Mouse (Mus musculus): ENCODE measurements around the gene AL731706.1. TPM values are rescaled to one million over a fixed set of nuclear protein-coding genes. Genes with fewer than 3 reads are reported as not detected.

AL731706.1 gene
- 1.3 and 1.7 TPM in 2 replicates for polyA plus RNA-seq (2012)

DNA sequence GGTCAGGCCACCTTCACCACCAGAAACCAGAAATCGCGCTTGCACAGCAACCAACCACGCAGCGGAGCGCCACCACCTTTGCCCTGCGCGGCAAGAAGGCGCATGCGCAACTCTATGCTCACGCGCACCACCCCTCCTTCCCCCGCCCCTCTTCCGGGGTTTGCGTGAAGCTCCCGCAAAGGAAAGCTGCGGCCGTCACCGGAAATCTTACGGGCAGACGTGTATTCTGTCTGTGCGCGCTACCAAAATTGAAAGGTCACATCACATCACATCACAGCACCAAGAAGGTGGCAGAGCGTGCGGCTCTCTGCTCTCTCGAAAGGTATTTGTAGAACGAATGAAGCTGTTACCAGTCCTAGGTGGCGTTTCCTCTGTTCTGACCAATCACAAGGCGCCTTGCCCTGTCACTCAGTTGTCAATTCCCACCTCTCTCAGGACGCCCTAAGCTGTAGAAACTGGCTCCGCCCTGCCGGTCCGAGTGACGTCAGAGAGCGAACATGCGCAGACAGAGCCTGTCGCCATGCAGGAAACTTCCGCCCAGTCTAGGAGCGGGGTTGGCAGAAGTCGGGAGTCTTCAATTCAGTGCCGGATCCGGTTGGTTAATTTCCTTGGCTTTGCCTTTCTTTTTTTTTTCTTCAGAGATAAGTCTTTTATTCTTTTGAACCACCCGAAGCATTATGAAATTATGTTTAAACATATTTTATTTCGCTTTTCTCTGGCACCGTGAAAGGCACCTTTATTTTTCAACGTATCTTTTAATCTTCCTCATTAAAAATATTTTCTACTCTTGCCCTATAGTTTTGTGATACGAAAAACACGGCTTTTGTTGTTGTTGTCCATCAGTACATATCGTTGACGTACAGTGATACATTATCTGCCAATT is at the start of gene AL731706.1, which contains the start of the genes Slx4ip and Mkks:
AL731706.1 (minus strand) TSS at position 322 of the 883 bp plus-strand sequence.
Slx4ip (plus strand) TSS at position 151 of the 883 bp plus-strand sequence.
Mkks (minus strand) TSS at position 322 of the 883 bp plus-strand sequence.
- TF ChIP-seq GATA1 (IDR thresholded peaks at IDR 0.05; ENCODE audit: low read length) = no peak

DNA sequence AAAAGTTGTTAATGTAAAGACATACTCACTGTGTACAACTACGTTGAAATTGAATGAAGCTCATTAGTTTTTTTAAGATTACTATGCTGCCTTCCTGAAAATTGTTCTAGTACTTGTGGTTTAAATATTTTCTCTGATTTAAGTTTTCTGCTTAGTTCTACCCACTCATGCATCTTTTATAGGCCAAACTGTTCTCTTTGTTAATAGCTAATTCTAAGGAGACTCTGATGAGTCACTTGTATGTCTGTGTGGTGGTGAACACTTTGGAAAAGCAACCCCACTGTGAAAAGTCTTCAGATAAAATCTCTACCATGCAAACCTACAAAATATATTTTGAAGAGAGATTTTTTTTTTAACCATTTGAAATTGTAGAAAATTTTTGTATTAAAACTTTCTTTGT is 47.1 kb upstream of the AL731706.1 start:
- no peak for TF ChIP-seq GATA1 (IDR thresholded peaks at IDR 0.05; ENCODE audit: low read length)

DNA sequence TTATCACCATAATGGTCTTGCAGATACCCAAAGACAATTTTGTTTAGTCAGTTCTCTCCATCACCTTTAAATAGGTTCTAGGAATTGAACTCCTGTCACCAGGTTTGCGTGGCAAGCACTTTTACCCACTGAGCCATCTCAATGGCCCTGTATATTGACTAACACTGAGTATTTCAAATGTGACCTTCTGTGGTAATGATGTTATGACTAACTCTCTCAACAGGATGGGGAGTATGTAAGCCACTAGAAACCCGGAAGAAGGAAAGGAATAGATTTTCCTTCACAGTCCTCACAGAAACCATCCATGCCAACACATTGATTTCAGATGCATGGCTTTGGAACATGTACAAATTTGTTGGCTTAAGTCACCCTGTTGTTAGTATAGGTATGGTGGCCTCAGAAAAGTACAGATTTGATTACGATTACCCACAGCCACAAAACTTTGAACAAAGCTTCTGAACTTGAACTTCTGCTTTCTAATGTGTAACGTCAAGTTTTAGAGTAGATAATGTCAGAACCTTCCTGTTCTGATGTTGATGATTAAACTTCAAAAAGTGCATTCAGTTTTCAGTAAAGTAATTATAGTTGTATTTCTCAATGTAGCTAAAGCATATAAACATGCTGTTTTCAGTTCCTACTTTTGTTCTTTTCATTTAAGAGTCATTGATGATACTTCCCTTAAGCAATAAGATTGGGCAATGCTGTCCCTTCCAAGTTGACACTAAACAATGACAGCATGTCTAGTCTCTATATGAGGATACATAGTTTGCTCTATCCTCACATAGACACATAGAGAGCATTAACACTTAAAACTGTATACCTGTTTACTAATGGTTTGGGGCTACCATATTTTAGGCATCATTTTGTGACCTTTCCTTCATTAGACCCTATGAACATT is 45.5 kb upstream of the AL731706.1 start:
- no peak for TF ChIP-seq GATA1 (IDR thresholded peaks at IDR 0.05; ENCODE audit: low read length)

DNA sequence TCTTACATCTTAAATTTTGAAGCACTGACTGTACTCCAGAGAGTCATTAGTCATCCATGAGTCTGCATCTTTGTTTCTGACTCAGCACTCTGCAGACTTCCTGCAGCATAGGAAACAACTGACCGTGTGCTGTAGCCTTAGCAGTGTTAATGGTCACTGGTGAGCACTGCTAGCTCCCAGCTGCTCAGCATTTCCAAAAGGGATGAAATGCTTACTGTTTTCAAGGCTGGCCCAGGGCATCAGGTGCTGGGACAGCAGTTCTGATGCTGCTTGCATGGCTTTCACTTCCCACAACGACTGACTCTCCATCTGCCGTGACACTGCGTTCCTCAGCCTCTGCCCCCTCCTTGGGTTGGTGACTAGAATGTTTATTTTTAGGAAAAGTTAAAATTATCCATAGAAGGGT is 29.8 kb upstream of the AL731706.1 start:
- no peak for TF ChIP-seq GATA1 (IDR thresholded peaks at IDR 0.05; ENCODE audit: low read length)

DNA sequence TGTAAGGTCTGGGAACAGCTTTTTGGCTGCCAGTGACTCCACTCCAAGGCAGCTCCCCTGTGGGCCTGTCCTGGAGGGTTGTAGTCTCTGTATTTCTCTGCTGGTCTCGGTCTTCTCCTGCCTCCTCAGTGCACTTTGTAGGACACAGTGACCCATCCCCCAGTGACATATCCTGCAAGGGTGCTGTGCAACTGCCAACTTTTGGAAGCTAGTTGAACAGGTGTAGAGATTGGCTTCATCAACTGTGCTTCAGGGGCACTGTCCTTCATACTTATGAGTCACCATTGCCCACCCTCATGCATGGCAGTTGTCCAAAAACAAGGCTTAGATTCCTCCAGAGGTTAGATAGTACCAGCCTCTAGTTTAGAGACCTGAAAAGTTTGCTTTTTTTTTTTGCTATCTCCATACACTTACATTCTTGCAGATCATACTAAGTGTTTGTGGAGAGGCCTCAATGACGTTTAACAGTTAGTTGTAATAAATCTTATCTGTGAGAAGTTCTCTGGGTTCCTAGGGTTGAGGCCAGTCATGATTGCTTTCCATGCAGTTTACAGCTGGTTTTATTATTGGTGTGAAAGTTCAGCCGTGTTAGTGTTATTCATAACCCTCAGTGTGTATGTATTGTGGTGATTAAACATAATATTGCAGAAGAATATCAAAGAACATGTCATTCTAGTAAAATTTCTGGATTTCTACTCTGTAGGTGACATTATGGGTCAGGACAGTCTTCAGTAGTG is 29.2 kb upstream of the AL731706.1 start:
- TF ChIP-seq GATA1 (IDR thresholded peaks at IDR 0.05; ENCODE audit: low read length) = no peak

DNA sequence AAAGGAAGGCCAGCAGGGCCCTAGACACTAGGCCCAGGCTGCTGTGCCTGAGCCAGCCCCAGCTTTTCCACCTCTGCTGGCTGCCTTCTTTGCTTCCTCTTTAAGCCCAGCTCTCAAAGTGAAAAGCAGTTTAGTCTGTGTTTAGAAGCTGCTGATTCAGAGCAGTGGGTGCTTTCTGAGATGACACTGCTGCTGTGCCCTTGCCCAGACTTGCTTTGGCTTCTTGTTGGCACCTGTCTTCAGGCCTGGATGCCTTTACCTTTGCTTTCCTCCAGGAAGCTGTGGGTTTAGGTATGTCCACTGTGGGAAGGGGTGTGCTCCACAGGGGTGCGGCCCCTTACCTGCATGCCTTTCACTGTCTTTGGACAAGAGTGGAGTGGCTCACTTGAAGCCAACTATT is 28.2 kb upstream of the AL731706.1 start:
- no peak for TF ChIP-seq GATA1 (IDR thresholded peaks at IDR 0.05; ENCODE audit: low read length)

DNA sequence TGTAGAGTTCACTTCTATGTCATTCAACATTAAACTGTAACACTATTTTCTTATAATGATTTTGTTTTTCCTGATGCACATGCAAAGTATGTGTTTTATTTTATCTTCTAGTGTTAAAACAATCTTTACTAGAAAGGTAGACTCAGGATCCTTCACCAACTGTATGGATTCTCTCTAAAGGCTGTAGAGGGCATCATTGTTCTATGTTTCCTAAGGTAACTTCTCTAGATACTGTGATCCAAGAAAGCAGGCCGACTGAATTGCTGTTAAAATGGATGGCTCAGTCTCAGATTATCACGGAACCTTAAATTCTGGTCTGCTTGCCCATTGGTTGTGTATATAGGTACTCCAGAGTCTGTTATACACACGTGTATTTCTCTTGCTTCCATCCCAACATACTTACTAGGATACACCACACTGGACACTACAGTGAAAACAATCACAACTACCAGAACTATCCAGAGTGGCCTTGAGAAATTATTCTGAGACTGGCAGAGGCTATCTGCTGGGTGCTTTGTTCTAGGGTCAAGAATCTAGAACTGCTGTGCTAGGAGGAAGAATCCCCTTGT is 23.2 kb upstream of the AL731706.1 start:
- no peak for TF ChIP-seq GATA1 (IDR thresholded peaks at IDR 0.05; ENCODE audit: low read length)

DNA sequence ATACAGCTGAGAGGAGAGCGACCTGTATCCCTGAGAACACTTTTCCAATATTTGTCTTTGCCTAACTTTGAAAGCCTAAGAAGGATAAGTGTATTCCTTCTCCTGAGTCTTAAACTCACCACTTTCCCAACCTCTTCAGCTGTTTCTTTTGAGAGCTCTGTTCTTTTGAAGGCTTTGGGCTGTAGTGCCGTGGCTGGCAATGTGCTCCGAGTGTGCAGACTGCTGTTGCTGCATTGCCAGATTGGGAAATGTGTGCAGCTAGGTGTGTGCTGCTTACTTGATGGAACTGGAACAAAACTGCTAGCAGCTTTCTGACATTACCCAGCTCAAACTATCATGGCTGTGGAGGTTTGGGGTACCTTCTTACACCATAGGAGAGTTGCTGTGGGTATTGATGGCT is 21.8 kb upstream of the AL731706.1 start:
- TF ChIP-seq GATA1 (IDR thresholded peaks at IDR 0.05; ENCODE audit: low read length) = no peak

DNA sequence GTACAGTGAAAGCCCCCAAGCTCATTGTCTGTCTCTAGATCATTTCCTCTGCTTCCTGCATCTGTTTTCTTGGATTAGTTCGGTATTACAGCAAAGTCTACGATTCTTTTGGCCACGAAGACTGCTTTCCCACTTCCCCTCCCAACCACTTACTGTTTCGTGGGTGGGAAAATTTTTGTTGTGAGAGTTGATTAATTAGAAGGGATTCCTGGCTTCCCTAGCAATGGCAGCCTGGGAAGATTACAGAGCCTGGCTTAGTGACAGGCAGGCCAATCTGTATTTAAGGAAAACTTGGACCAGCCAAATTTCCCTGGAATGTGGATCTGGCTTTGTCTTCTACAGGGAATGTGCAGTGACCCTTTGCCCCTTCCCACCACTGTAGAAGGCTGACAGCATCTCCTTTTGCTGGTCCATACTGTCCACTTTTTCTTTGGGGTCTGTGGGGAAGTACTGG is 20.8 kb upstream of the AL731706.1 start:
- TF ChIP-seq GATA1 (IDR thresholded peaks at IDR 0.05; ENCODE audit: low read length) = no peak

DNA sequence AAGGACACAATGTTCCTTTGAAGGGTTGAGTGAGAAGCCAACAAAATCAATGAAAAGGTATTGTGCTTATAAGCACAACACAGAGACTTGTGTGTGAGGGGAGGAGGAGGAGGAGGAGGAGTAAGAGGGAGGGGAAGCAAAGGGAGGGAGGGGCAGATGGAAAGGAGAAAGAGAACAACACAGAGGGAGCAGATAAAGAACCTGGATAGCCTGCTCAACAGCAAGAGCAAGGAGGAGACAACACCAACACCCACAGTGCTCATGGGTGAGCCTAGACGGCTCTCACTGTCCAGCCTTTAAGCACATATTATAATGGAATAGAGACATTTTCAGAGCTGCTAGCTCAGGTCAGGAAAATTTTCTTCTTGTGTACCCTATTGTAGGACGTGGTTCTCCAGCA is 18.1 kb upstream of the AL731706.1 start:
- TF ChIP-seq GATA1 (IDR thresholded peaks at IDR 0.05; ENCODE audit: low read length) = no peak

DNA sequence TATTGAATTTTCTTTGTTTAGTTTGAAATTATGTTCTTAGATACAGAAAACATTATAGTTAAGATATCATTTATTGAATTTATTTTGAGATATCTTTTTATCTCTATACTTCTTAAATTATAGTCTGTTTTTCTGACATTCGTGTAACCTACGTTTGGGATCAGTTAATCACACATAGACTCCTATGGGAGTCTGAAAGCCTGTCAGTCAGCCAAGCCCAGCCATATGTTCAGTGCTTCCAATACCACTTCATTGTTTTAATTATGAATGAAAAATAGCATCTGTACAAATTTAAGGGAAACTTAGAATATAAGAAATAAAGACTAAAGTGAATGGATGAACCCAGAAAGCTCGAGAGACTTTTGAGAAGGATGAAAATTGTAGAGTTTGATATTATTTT is 17.4 kb upstream of the AL731706.1 start:
- no peak for TF ChIP-seq GATA1 (IDR thresholded peaks at IDR 0.05; ENCODE audit: low read length)

DNA sequence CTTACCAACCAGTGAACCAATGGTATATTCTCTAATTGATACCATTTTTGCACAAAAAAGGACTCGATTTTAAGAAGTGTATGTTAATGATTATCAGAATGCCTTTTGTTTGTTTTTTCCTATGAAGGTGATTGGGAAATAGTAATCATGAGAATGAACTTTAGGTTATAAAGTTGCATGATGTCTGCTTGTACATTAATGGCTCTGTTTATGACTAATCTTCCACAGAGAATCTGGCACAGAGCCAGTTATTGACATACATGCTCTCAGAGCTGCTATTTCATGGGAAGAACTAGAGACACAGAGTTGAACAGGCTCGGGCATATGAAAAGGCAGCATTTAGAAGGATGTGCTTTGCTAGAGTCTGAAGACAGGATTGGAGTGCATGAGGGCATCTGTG is 4.9 kb upstream of the AL731706.1 start:
- TF ChIP-seq GATA1 (IDR thresholded peaks at IDR 0.05; ENCODE audit: low read length) = no peak

DNA sequence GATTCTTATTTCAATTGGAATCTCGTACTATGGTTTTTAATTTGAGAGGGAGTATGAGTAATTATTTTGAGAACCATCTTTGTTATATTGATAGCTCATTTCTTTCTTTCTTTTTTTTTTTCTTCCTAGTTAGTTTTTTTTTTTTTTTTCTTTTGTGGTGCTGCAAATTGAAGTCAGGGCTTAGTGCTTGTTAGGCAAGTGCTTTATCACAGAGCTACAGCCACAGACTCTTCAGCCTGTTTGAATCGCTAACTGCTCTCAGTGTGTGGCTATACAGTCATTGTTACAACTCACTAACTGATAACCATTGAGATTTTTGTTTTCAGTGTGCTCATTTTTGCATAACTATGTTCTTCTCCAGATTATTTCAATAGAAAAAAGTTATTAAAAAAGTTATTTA is 3.3 kb upstream of the AL731706.1 start:
- no peak for TF ChIP-seq GATA1 (IDR thresholded peaks at IDR 0.05; ENCODE audit: low read length)

DNA sequence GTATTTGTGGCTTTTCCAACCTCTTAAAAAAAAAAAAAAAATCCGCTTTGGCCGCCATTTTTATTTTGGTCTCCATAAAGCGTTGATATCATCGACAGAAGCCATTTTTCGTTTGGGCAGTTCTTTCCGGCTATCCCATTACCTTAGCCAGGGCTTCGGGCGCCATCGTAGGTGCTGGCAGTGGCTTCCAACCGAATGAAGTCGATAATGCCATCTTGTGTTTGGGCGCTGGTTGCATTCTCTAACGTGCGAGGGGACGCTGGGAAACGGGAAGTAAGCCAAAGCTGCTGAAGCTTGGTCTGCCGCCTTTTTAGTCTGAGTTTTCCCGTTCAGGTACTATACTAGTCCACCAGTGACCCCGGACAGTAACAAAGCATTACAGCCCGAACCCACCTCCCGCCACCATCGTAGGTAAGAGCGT is 772 bp upstream of the AL731706.1 start:
- TF ChIP-seq GATA1 (IDR thresholded peaks at IDR 0.05; ENCODE audit: low read length) = no peak

DNA sequence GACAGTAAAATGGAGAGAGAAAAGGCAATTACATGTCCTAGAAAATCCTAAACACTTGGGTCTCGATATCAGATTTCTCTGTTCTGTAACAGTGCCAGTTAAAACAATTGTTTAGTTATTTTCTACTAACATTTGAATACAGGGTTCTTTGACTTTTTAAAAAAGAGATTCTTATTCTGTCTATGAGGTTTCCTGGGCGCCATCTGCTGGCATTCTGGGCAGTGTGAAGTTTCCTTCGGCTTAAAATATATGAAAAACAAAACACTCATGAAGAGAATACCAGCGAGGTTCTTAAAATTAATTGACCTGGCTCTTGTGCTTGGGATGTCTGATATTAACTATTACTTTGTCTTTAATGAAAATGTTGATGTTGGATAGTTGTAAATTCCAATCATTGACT is 4.3 kb downstream of the AL731706.1 start:
- TF ChIP-seq GATA1 (IDR thresholded peaks at IDR 0.05; ENCODE audit: low read length) = no peak

All from G1E-ER4 (cell line).